Mouse (Mus musculus) right cerebral cortex, postnatal 4 days (tissue): ENCODE data around the gene Cacnb3.
A peak's percentile ranks its signal among the peaks of the same experiment; 100 is the strongest.

Source experiments
- DNase-seq: peaks from one replicate; pipeline ENCODE4 v3.0.0-alpha.2; 2022

Gene Cacnb3

GRCm38 (mm10) chr15:98677977-98678376 is 47.3 kb downstream of the Cacnb3 start:
- DNase-seq = no peak

GRCm38 (mm10) chr15:98680660-98681059 is 50.0 kb downstream of the Cacnb3 start:
- no peak for DNase-seq

- no peak for DNase-seq
Observed at GRCm38 (mm10) chr15:98681633-98682032, 51.0 kb downstream of the Cacnb3 start.

GRCm38 (mm10) chr15:98683177-98683576 is 52.5 kb downstream of the Cacnb3 start:
- no peak for DNase-seq

GRCm38 (mm10) chr15:98683746-98684145 is 53.1 kb downstream of the Cacnb3 start:
- no peak for DNase-seq

- no peak for DNase-seq
Observed at GRCm38 (mm10) chr15:98685926-98686325, 55.3 kb downstream of the Cacnb3 start.

GRCm38 (mm10) chr15:98689682-98690081 is 59.0 kb downstream of the Cacnb3 start:
- DNase-seq = no peak

GRCm38 (mm10) chr15:98691486-98692147 is 61.0 kb downstream of the Cacnb3 start:
- DNase-seq = peak; percentile 15

GRCm38 (mm10) chr15:98692171-98692715 is 61.6 kb downstream of the Cacnb3 start:
- DNase-seq = no peak
